Mouse (Mus musculus) neural tube, embryonic 11.5 days (tissue): ENCODE measurements around the gene Cnnm3. TPM values are rescaled to one million over a fixed set of nuclear protein-coding genes. Genes with fewer than 3 reads are reported as not detected.
"Not testable (repeated sequence)": the region's sequence is repeated elsewhere in the genome, so short reads cannot be mapped to it uniquely, and the experiment has no call there.

Experiments used
- ATAC-seq: fragments of 200-750 bp; cut with Nextera tagmentation; 2 replicates; pipeline ENCODE4 v1.8.0; 2017; ENCODE audit warnings: moderate number of reproducible peaks, mild to moderate bottlenecking, moderate TSS enrichment, moderate library complexity; ENCODE audit not compliant: insufficient read depth, low FRiP score, low TSS enrichment
- DNase-seq: peaks from one replicate; pipeline ENCODE4 v3.0.0-alpha.2; 2015; ENCODE audit warnings: low spot score
- H3K27ac ChIP-seq: fragments of 300-500 bp; sonication (generic); 2 replicates; pipeline ENCODE4 v1.5.1; 2014; ENCODE audit warnings: low read depth, mild to moderate bottlenecking, low read length
- H3K27me3 ChIP-seq: fragments of 300-500 bp; sonication (generic); 2 replicates; pipeline ENCODE4 v1.6.1; 2014; ENCODE audit warnings: mild to moderate bottlenecking, low read length, mixed read lengths; ENCODE audit not compliant: control insufficient read depth, insufficient read depth
- H3K36me3 ChIP-seq: fragments of 300-500 bp; sonication (generic); 2 replicates; pipeline ENCODE4 v1.6.1; 2014; ENCODE audit warnings: mild to moderate bottlenecking, low read length, moderate library complexity, mixed read lengths; ENCODE audit not compliant: control insufficient read depth, insufficient read depth
- H3K4me1 ChIP-seq: fragments of 300-500 bp; sonication (generic); 2 replicates; pipeline ENCODE4 v1.6.1; 2014; ENCODE audit warnings: low read length, mixed read lengths; ENCODE audit not compliant: control insufficient read depth, insufficient read depth
- H3K4me2 ChIP-seq: fragments of 300-500 bp; sonication (generic); 2 replicates; pipeline ENCODE4 v1.6.1; 2014; ENCODE audit warnings: low read depth, mild to moderate bottlenecking, moderate library complexity
- H3K4me3 ChIP-seq: fragments of 300-500 bp; sonication (generic); 2 replicates; pipeline ENCODE4 v1.5.1; 2014; ENCODE audit warnings: low read depth, low read length
- H3K9ac ChIP-seq: fragments of 300-500 bp; sonication (generic); 2 replicates; pipeline ENCODE4 v1.6.1; 2014; ENCODE audit warnings: mild to moderate bottlenecking, low read length
- H3K9me3 ChIP-seq: fragments of 300-500 bp; sonication (generic); 2 replicates; pipeline ENCODE4 v1.6.1; 2016; ENCODE audit warnings: low read length; ENCODE audit not compliant: control insufficient read depth
- WGBS: fragments of 180-500 bp; shearing (Covaris S2); extraction: QIAGEN DNeasy Blood & Tissue Kit; methylation state at CpG from one replicate; pipeline ENCODE4 v1.1.7; 2014; 5-methylcytosine and 5-hydroxymethylcytosine counted together
- polyA plus RNA-seq: library from polyadenylated mRNA; unstranded; fragments of >200 nt; fragmentation: Nextera tagmentation; extraction: Ambion mirVana; gene quantifications from 2 replicates; pipeline ENCODE4 v1.2.1, GENCODE M21; 2014

The Cnnm3 gene
- polyA plus RNA-seq, 1 experiment from 2014 or later: 5.6 TPM

GRCm38 (mm10) chr1:36536397-36536728, 24.7 kb downstream of the Cnnm3 start:
- no peak overlapping the region for H3K4me2 ChIP-seq
- no peak overlapping the region for H3K4me3 ChIP-seq
- no peak overlapping the region for H3K9ac ChIP-seq
- DNase-seq (no peak), ATAC-seq (no peak)
- H3K27ac ChIP-seq: no peak overlapping the region
- H3K4me1 ChIP-seq: no peaks in the 10 kb centered on the region
- 86% methylated on average over 8 of the region's 8 CpGs for WGBS
- H3K36me3 ChIP-seq: peaks cover 6% of the 10 kb centered on the region; the same call in 1 of the 2 replicates
- no peaks in the 10 kb centered on the region for H3K9me3 ChIP-seq
- no peaks in the 10 kb centered on the region for H3K27me3 ChIP-seq

- not testable (repeated sequence) for H3K27ac ChIP-seq, ATAC-seq, H3K27me3 ChIP-seq, H3K36me3 ChIP-seq, DNase-seq, H3K4me1 ChIP-seq, H3K9ac ChIP-seq, H3K4me2 ChIP-seq, H3K4me3 ChIP-seq, H3K9me3 ChIP-seq
- 95% methylated on average over 9 of the region's 9 CpGs for whole genome bisulfite sequencing
Measured at GRCm38 (mm10) chr1:36536783-36537182, 25.1 kb downstream of the Cnnm3 start, which contains the start of gene Ankrd23. TSS of gene Ankrd23 (minus strand) at chr1:36536883.

- WGBS: 87% methylated on average over 4 of the region's 4 CpGs
- H3K9ac ChIP-seq: no peak overlapping the region
- H3K9me3 ChIP-seq: no peaks in the 10 kb centered on the region
- no peak for DNase-seq
- peaks cover 7% of the 10 kb centered on the region; the same call in 1 of the 2 replicates for H3K36me3 ChIP-seq
- H3K4me2 ChIP-seq: no peak overlapping the region
- H3K27me3 ChIP-seq: no peaks in the 10 kb centered on the region
- no peak overlapping the region for H3K27ac ChIP-seq
- ATAC-seq: no peak
- H3K4me3 ChIP-seq: no peak overlapping the region
- H3K4me1 ChIP-seq: no peaks in the 10 kb centered on the region
Measured at GRCm38 (mm10) chr1:36538727-36539126, 27.1 kb downstream of the Cnnm3 start.

GRCm38 (mm10) chr1:36539186-36539585, 27.5 kb downstream of the Cnnm3 start, which contains the start of gene Gm42417:
TSS of gene Gm42417 (minus strand) at chr1:36539429.
- H3K27me3 ChIP-seq: no peaks in the 10 kb centered on the region
- no peak within 1 kb of the TSS for H3K4me2 ChIP-seq
- H3K27ac ChIP-seq: no peak within 1 kb of the TSS
- ATAC-seq (no peak), DNase-seq (no peak)
- H3K9me3 ChIP-seq: no peaks in the 10 kb centered on the region
- no peak within 1 kb of the TSS for H3K4me3 ChIP-seq
- H3K36me3 ChIP-seq: peaks cover 7% of the 10 kb centered on the region; the same call in 1 of the 2 replicates
- H3K4me1 ChIP-seq: no peaks in the 10 kb centered on the region
- WGBS: 47% methylated on average over 9 of the region's 9 CpGs
- H3K9ac ChIP-seq: no peak within 1 kb of the TSS

GRCm38 (mm10) chr1:36540132-36540531, 28.5 kb downstream of the Cnnm3 start:
- H3K9me3 ChIP-seq: no peaks in the 10 kb centered on the region
- H3K27me3 ChIP-seq: no peaks in the 10 kb centered on the region
- H3K27ac ChIP-seq: no peak overlapping the region
- H3K4me2 ChIP-seq: no peak overlapping the region
- 93% methylated on average over 11 of the region's 11 CpGs for WGBS
- no peak overlapping the region for H3K4me3 ChIP-seq
- DNase-seq (no peak), ATAC-seq (no peak)
- no peaks in the 10 kb centered on the region for H3K4me1 ChIP-seq
- peaks cover 7% of the 10 kb centered on the region; the same call in 1 of the 2 replicates for H3K36me3 ChIP-seq
- no peak overlapping the region for H3K9ac ChIP-seq

GRCm38 (mm10) chr1:36540807-36541206, 29.1 kb downstream of the Cnnm3 start:
- 92% methylated on average over 12 of the region's 12 CpGs for WGBS
- Histone ChIP-seq H3K9me3 (no peaks in the 10 kb centered on the region), H3K4me2 (no peak overlapping the region), H3K4me3 (no peak overlapping the region), H3K9ac (no peak overlapping the region), H3K27me3 (no peaks in the 10 kb centered on the region), H3K4me1 (no peaks in the 10 kb centered on the region), H3K36me3 (peaks cover 7% of the 10 kb centered on the region; the same call in 1 of the 2 replicates), H3K27ac (no peak overlapping the region)
- DNase-seq (no peak), ATAC-seq (no peak)

- whole genome bisulfite sequencing: 95% methylated on average over 16 of the region's 16 CpGs
Measured at GRCm38 (mm10) chr1:36541844-36542243, 30.2 kb downstream of the Cnnm3 start.

GRCm38 (mm10) chr1:36542925-36543324, 31.3 kb downstream of the Cnnm3 start:
- H3K36me3 ChIP-seq: peaks cover 7% of the 10 kb centered on the region; the same call in 1 of the 2 replicates
- DNase-seq (no peak), ATAC-seq (no peak)
- 92% methylated on average over 9 of the region's 9 CpGs for WGBS
- no peaks in the 10 kb centered on the region for H3K27me3 ChIP-seq
- no peak overlapping the region for H3K4me3 ChIP-seq
- H3K4me1 ChIP-seq: peaks cover 6% of the 10 kb centered on the region
- H3K9me3 ChIP-seq: no peaks in the 10 kb centered on the region
- H3K27ac ChIP-seq: no peak overlapping the region
- no peak overlapping the region for H3K9ac ChIP-seq
- no peak overlapping the region for H3K4me2 ChIP-seq

More at GRCm38 (mm10) chr1:36541844-36542243, 30.2 kb downstream of the Cnnm3 start:
- Histone ChIP-seq H3K27ac (no peak overlapping the region), H3K9ac (no peak overlapping the region), H3K4me1 (peaks cover 6% of the 10 kb centered on the region), H3K36me3 (peaks cover 7% of the 10 kb centered on the region; the same call in 1 of the 2 replicates), H3K4me2 (no peak overlapping the region), H3K27me3 (no peaks in the 10 kb centered on the region), H3K9me3 (no peaks in the 10 kb centered on the region), H3K4me3 (no peak overlapping the region)
- no peak for ATAC-seq
- no peak for DNase-seq

- Histone ChIP-seq H3K4me2 (no peak overlapping the region), H3K4me3 (no peak overlapping the region), H3K9ac (no peak overlapping the region), H3K9me3 (no peaks in the 10 kb centered on the region), H3K4me1 (peaks cover 18% of the 10 kb centered on the region), H3K27ac (no peak overlapping the region), H3K36me3 (peaks cover 20% of the 10 kb centered on the region), H3K27me3 (no peaks in the 10 kb centered on the region)
- DNase-seq (no peak), ATAC-seq (no peak)
- WGBS: 82% methylated on average over 2 of the region's 2 CpGs
Measured at GRCm38 (mm10) chr1:36545382-36545781, 33.7 kb downstream of the Cnnm3 start.
